Mouse (Mus musculus) cerebellum, adult 18-20 months (tissue): Measurements from ENCODE around the gene Gm9913.

Experiments
- DNase-seq, 2 experiments: peaks; one replicate each; pipeline ENCODE4 v3.0.0; 2021

Gm9913 gene

GRCm38 (mm10) chr2:125498216-125498615, 6.7 kb upstream of the Gm9913 start:
- DNase-seq = no peak

GRCm38 (mm10) chr2:125501526-125501925, 3.4 kb upstream of the Gm9913 start:
- DNase-seq = no peak

- DNase-seq = peak in 1 of 2 experiments; percentile 8
Observed at GRCm38 (mm10) chr2:125505746-125506315, 942 bp downstream of the Gm9913 start.

GRCm38 (mm10) chr2:125506316-125507054, 1.6 kb downstream of the Gm9913 start:
- DNase-seq = no peak

- DNase-seq = no peak
Observed at GRCm38 (mm10) chr2:125507893-125508292, 3.0 kb downstream of the Gm9913 start, which contains the start of gene Fbn1. TSS of gene Fbn1 (minus strand) at chr2:125507993.

GRCm38 (mm10) chr2:125508381-125508780, 3.5 kb downstream of the Gm9913 start:
- DNase-seq = no peak

GRCm38 (mm10) chr2:125510752-125511151, 5.9 kb downstream of the Gm9913 start:
- DNase-seq = no peak

GRCm38 (mm10) chr2:125511898-125512297, 7.0 kb downstream of the Gm9913 start:
- no peak for DNase-seq

- DNase-seq = no peak
Observed at GRCm38 (mm10) chr2:125512544-125512943, 7.7 kb downstream of the Gm9913 start.

GRCm38 (mm10) chr2:125514391-125514790, 9.5 kb downstream of the Gm9913 start:
- no peak for DNase-seq

GRCm38 (mm10) chr2:125515291-125516057, 10.6 kb downstream of the Gm9913 start:
- no peak for DNase-seq

GRCm38 (mm10) chr2:125516594-125516993, 11.7 kb downstream of the Gm9913 start:
- DNase-seq = no peak

- no peak for DNase-seq
Observed at GRCm38 (mm10) chr2:125525484-125525883, 20.6 kb downstream of the Gm9913 start.

GRCm38 (mm10) chr2:125526566-125526965, 21.7 kb downstream of the Gm9913 start:
- DNase-seq = no peak

- DNase-seq = no peak
Observed at GRCm38 (mm10) chr2:125530665-125531064, 25.8 kb downstream of the Gm9913 start.

GRCm38 (mm10) chr2:125539640-125540039, 34.8 kb downstream of the Gm9913 start:
- DNase-seq = no peak

- DNase-seq = no peak
Observed at GRCm38 (mm10) chr2:125540579-125540978, 35.7 kb downstream of the Gm9913 start.

- DNase-seq = no peak
Observed at GRCm38 (mm10) chr2:125541451-125541850, 36.6 kb downstream of the Gm9913 start.

GRCm38 (mm10) chr2:125543646-125544045, 38.8 kb downstream of the Gm9913 start:
- DNase-seq = no peak

- no peak for DNase-seq
Observed at GRCm38 (mm10) chr2:125544986-125545385, 40.1 kb downstream of the Gm9913 start.

GRCm38 (mm10) chr2:125548806-125549578, 44.1 kb downstream of the Gm9913 start:
- DNase-seq = no peak

GRCm38 (mm10) chr2:125555830-125556229, 50.9 kb downstream of the Gm9913 start:
- no peak for DNase-seq
